Mouse (Mus musculus): Measurements from ENCODE around the gene Enpp5. TPM values are rescaled to one million over a fixed set of nuclear protein-coding genes. Genes with fewer than 3 reads are reported as not detected.

The Enpp5 gene
- polyA plus RNA-seq, 1 experiment from 2014 or later: 31.0 TPM

GRCm38 (mm10) chr17:44101961-44102360 is 23.3 kb downstream of the Enpp5 start:
- H3K4me1 ChIP-seq (replicated peaks): no peaks in the 10 kb centered on the region
- no peak for ATAC-seq
- H3K9ac ChIP-seq: no peak overlapping the region
- no peaks in the 10 kb centered on the region for H3K27me3 ChIP-seq (replicated peaks)
- H3K36me3 ChIP-seq: no peaks in the 10 kb centered on the region
- no peak overlapping the region for H3K4me2 ChIP-seq (replicated peaks)
- no peak overlapping the region for H3K4me3 ChIP-seq (replicated peaks)
- H3K27ac ChIP-seq: no peak overlapping the region
- WGBS: 93% methylated on average over 10 of the region's 10 CpGs
- H3K9me3 ChIP-seq: no peaks in the 10 kb centered on the region

- Histone ChIP-seq H3K9me3 (no peaks in the 10 kb centered on the region), H3K4me3 (replicated peaks) (peak within 1 kb of the TSS; percentile 72), H3K27ac (0 out of 2 replicates have a peak within 1 kb of the TSS, but pooled peaks have one; percentile 2), H3K27me3 (replicated peaks) (no peaks in the 10 kb centered on the region), H3K4me1 (replicated peaks) (no peaks in the 10 kb centered on the region), H3K4me2 (replicated peaks) (peak within 1 kb of the TSS; percentile 83), H3K9ac (peak within 1 kb of the TSS; percentile 56), H3K36me3 (no peaks in the 10 kb centered on the region)
- WGBS: under 1% methylated on average over 76 of the region's 76 CpGs
- ATAC-seq: peak; percentile 99
Observed at GRCm38 (mm10) chr17:44105287-44106138, 26.9 kb downstream of the Enpp5 start, which contains the start of gene Enpp4. Gene Enpp4 (minus strand): TSS chr17:44105809.

- 75% methylated on average over 3 of the region's 3 CpGs for WGBS
Observed at GRCm38 (mm10) chr17:44108331-44108730, 29.7 kb downstream of the Enpp5 start.

GRCm38 (mm10) chr17:44116584-44116983 is 38.0 kb downstream of the Enpp5 start:
- ATAC-seq: no peak
- H3K4me3 ChIP-seq (replicated peaks): no peak overlapping the region
- no peaks in the 10 kb centered on the region for H3K9me3 ChIP-seq
- H3K27ac ChIP-seq: no peak overlapping the region
- H3K9ac ChIP-seq: no peak overlapping the region
- WGBS: 81% methylated on average over 2 of the region's 2 CpGs
- no peaks in the 10 kb centered on the region for H3K36me3 ChIP-seq
- H3K27me3 ChIP-seq (replicated peaks): no peaks in the 10 kb centered on the region
- no peaks in the 10 kb centered on the region for H3K4me1 ChIP-seq (replicated peaks)
- no peak overlapping the region for H3K4me2 ChIP-seq (replicated peaks)

More at GRCm38 (mm10) chr17:44108331-44108730, 29.7 kb downstream of the Enpp5 start:
- ATAC-seq: no peak
- Histone ChIP-seq H3K9ac (no peak overlapping the region), H3K27ac (no peak overlapping the region), H3K9me3 (no peaks in the 10 kb centered on the region), H3K4me1 (replicated peaks) (no peaks in the 10 kb centered on the region), H3K4me2 (replicated peaks) (no peak overlapping the region), H3K36me3 (no peaks in the 10 kb centered on the region), H3K27me3 (replicated peaks) (no peaks in the 10 kb centered on the region), H3K4me3 (replicated peaks) (no peak overlapping the region)

GRCm38 (mm10) chr17:44117721-44118120 is 39.1 kb downstream of the Enpp5 start:
- 66% methylated on average over 2 of the region's 2 CpGs for WGBS
- Histone ChIP-seq H3K36me3 (no peaks in the 10 kb centered on the region), H3K4me1 (replicated peaks) (no peaks in the 10 kb centered on the region), H3K4me3 (replicated peaks) (no peak overlapping the region), H3K9me3 (no peaks in the 10 kb centered on the region), H3K27ac (no peak overlapping the region), H3K27me3 (replicated peaks) (no peaks in the 10 kb centered on the region), H3K4me2 (replicated peaks) (no peak overlapping the region), H3K9ac (no peak overlapping the region)
- ATAC-seq: no peak

- Histone ChIP-seq H3K27me3 (replicated peaks) (no peaks in the 10 kb centered on the region), H3K4me3 (replicated peaks) (no peak overlapping the region), H3K9ac (no peak overlapping the region), H3K36me3 (no peaks in the 10 kb centered on the region), H3K27ac (no peak overlapping the region), H3K9me3 (no peaks in the 10 kb centered on the region), H3K4me1 (replicated peaks) (no peaks in the 10 kb centered on the region), H3K4me2 (replicated peaks) (no peak overlapping the region)
- ATAC-seq: no peak
- 78% methylated on average over 4 of the region's 4 CpGs for WGBS
Observed at GRCm38 (mm10) chr17:44118231-44118630, 39.6 kb downstream of the Enpp5 start.

- no peaks in the 10 kb centered on the region for H3K9me3 ChIP-seq
- H3K9ac ChIP-seq: no peak overlapping the region
- H3K4me1 ChIP-seq (replicated peaks): no peaks in the 10 kb centered on the region
- H3K27me3 ChIP-seq (replicated peaks): no peaks in the 10 kb centered on the region
- no peaks in the 10 kb centered on the region for H3K36me3 ChIP-seq
- no peak overlapping the region for H3K4me2 ChIP-seq (replicated peaks)
- H3K27ac ChIP-seq: no peak overlapping the region
- WGBS: 66% methylated on average over 12 of the region's 12 CpGs
- H3K4me3 ChIP-seq (replicated peaks): no peak overlapping the region
- no peak for ATAC-seq
Observed at GRCm38 (mm10) chr17:44121366-44122100, 42.9 kb downstream of the Enpp5 start.

GRCm38 (mm10) chr17:44129092-44129750 is 50.6 kb downstream of the Enpp5 start:
- Histone ChIP-seq H3K9ac (no peak overlapping the region), H3K9me3 (no peaks in the 10 kb centered on the region), H3K27me3 (replicated peaks) (no peaks in the 10 kb centered on the region), H3K27ac (no peak overlapping the region), H3K4me2 (replicated peaks) (no peak overlapping the region), H3K4me3 (replicated peaks) (no peak overlapping the region), H3K36me3 (no peaks in the 10 kb centered on the region), H3K4me1 (replicated peaks) (no peaks in the 10 kb centered on the region)
- no peak for ATAC-seq
- WGBS: 82% methylated on average over 13 of the region's 13 CpGs

GRCm38 (mm10) chr17:44130429-44130828 is 51.8 kb downstream of the Enpp5 start:
- H3K36me3 ChIP-seq: no peaks in the 10 kb centered on the region
- no peaks in the 10 kb centered on the region for H3K27me3 ChIP-seq (replicated peaks)
- WGBS: 10% methylated on average over 7 of the region's 7 CpGs
- H3K4me3 ChIP-seq (replicated peaks): no peak overlapping the region
- no peaks in the 10 kb centered on the region for H3K9me3 ChIP-seq
- ATAC-seq: no peak
- H3K9ac ChIP-seq: no peak overlapping the region
- H3K4me1 ChIP-seq (replicated peaks): no peaks in the 10 kb centered on the region
- no peak overlapping the region for H3K27ac ChIP-seq
- no peak overlapping the region for H3K4me2 ChIP-seq (replicated peaks)

GRCm38 (mm10) chr17:44134106-44134505 is 55.5 kb downstream of the Enpp5 start:
- peak overlapping the region; percentile 37 for H3K4me2 ChIP-seq (replicated peaks)
- peak; percentile 26; the same call in 1 of the 2 replicates for ATAC-seq
- 54% methylated on average over 6 of the region's 6 CpGs for WGBS
- H3K36me3 ChIP-seq: no peaks in the 10 kb centered on the region
- H3K27me3 ChIP-seq (replicated peaks): no peaks in the 10 kb centered on the region
- peak overlapping the region; percentile 15; the same call in 1 of the 2 replicates for H3K27ac ChIP-seq
- H3K4me3 ChIP-seq (replicated peaks): peak overlapping the region; percentile 42
- H3K9ac ChIP-seq: no peak overlapping the region
- H3K9me3 ChIP-seq: no peaks in the 10 kb centered on the region
- H3K4me1 ChIP-seq (replicated peaks): no peaks in the 10 kb centered on the region

GRCm38 (mm10) chr17:44134545-44134944 is 55.9 kb downstream of the Enpp5 start:
- Histone ChIP-seq H3K27ac (peak overlapping the region; percentile 73), H3K4me1 (replicated peaks) (no peaks in the 10 kb centered on the region), H3K4me3 (replicated peaks) (peak overlapping the region; percentile 42), H3K27me3 (replicated peaks) (no peaks in the 10 kb centered on the region), H3K9ac (peak overlapping the region; percentile 45), H3K9me3 (no peaks in the 10 kb centered on the region), H3K4me2 (replicated peaks) (peak overlapping the region; percentile 37), H3K36me3 (no peaks in the 10 kb centered on the region)
- peak; percentile 71 for ATAC-seq
- 54% methylated on average over 9 of the region's 9 CpGs for WGBS

GRCm38 (mm10) chr17:44136018-44136417 is 57.4 kb downstream of the Enpp5 start:
- Histone ChIP-seq H3K27ac (no peak overlapping the region), H3K4me2 (replicated peaks) (peak overlapping the region; percentile 46; the same call in 1 of the 2 replicates), H3K9me3 (no peaks in the 10 kb centered on the region), H3K9ac (no peak overlapping the region), H3K36me3 (no peaks in the 10 kb centered on the region), H3K4me1 (replicated peaks) (no peaks in the 10 kb centered on the region), H3K4me3 (replicated peaks) (peak overlapping the region; percentile 42), H3K27me3 (replicated peaks) (no peaks in the 10 kb centered on the region)
- 61% methylated on average over 8 of the region's 8 CpGs for WGBS
- ATAC-seq: peak; percentile 60
